Mouse (Mus musculus): ENCODE data around the gene Slit2.

Slit2 gene

DNA sequence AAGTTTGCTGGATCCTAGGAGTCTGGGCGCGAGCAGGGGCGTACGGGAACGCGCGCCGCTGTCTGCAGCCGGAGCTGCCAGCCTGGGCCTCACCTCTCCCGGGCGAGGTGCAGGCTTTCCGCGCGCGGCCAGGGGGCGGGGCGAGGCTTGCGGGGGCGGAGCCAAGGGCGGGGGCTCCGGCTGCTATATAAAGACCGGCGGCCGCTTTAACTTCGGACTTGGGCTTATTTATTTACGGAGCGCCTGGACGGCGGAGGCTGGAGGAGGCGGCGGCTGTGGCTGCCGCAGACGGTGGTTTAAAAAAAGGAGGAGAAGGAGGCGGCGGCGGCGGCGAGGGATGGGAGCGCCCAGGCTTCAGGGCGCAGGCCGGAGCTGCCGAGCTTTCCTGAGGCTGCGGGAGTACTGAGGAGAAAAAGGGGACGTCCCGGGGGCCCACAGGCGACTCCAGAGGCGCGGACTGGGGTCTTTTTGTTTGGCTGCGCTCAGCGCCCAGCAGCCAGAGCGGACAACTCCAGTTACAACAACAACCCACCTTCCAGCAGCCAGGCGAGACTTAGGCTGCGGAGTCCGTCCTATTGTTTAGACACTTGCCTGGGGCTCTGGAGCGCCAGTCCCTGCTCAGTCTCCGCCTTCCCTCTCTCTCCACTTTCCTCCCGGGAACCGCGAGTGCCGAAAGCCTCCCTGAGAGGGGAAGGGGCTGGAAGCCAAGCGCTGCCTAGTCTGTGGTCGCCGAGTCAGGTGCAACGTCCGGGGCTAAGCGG, at the start of gene Slit2:
Gene Slit2 (plus strand): TSS at position 198 of the 761 bp plus-strand sequence.
- DNase-seq, result peak; percentile 90 to 94

DNA sequence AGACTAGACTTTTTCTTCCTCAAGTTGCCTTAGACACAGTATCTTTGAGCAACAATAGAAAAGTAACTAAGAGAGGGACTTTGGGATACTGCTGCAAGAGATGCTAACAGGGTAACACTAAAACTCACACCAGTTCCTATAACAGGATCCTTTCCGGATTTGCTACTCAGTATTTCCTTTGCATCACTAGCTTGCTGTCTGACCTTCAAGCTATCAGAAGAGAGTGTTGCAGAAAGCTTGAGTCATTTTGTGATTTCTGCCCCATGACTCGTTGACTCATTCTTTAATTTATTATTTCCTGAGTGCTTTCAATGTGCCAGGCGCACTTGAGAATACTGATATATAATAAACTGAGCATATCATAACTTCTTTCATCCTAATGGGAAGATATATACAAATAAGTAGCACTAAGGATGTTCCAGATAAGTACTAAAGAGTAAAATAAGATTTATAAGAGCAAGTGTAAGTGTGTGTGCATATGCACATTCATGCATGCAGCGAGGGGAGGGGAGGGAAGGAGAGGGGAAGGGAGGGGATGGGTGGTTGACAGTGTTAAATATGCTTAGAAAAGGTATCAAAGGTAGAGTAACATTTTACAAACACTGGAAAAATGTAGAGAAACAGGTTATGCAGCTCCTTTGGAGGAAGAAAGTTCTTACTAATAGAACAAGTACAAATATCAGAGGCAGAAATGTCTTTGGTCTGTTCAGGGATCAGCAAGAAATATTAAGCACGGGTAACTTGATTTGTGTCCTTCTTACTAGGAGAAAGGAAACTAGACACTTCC, 44.2 kb upstream of the Slit2 start:
- DNase-seq, result no peak

DNA sequence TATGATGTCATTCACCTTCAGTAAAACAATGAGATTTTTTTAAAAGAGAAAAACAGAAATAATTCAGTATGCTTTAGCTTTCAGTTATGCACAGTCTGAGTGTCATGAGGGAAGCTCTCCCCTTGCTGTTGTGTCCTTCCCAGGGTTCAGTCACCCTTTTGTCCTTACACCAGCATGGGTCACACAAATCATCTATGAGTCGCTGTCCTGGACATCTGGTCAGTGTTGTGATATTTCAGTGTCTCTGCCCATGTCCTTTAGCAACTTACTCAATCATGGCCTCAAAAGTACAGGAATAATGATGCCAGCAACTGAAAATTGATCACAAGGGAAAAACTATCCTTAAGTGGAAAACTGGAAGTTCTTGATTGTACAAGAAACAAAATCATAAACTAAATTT, 26.5 kb upstream of the Slit2 start:
- DNase-seq, result no peak

DNA sequence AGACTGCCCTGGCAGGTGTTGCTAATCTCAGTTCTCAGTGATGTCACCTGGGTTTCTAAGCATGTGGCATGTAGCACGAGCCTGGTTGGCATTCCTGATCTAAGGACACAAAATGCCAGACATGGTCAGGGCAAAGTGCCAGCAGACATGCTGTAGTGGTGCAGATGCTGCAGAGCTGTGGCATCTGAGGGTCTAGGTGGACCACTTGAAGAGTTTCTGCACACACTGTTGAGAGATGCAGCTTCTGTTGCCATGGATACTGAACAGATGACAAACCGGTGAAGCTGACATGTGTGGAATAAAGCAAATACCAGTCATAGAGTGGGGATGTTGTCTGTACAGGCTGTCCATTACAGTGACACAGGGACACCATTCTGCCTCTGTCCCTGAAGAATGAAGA, 7.1 kb upstream of the Slit2 start:
- DNase-seq, result peak; percentile 28 to 32

DNA sequence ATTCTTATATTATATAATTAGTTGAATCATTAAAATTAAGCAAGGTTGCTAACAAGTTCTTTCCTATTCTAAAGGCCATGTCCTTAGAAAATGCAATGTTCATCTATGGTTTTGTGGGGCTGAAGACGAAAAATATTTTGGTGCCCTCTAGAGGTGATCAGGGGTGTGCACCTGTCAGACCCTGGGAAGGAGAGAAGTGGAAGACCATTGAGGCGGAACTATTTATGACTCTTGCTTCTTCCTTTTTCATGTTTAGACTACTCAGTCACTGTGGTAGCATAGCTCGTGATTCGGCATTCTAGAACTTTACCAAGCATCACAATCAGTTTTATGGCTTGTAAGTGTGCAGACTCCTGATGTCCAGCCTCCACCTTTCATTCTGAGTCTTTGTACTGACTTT, 3.6 kb upstream of the Slit2 start:
- DNase-seq, result peak; percentile 46 to 66

DNA sequence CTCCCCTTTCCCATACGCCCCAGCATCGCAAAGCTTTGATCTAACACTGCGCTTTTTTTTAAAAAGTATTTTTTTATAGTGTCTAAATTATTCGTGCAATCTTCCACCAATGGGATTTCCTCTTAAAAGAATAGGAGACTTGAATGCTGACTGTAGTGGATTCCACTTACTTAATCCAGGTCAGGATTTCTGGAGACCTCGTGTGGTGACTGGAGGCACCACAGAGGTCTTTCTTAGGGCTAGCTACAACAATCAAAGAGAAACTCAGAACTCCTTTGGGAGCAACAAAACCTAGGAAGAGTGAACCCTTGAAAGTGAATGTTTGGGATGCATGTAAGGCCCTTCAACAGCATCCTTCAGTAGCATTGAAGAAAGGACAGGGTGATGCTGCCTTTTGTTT, 2.5 kb upstream of the Slit2 start:
- peak in 1 of 2 experiments; percentile 5 for DNase-seq

DNA sequence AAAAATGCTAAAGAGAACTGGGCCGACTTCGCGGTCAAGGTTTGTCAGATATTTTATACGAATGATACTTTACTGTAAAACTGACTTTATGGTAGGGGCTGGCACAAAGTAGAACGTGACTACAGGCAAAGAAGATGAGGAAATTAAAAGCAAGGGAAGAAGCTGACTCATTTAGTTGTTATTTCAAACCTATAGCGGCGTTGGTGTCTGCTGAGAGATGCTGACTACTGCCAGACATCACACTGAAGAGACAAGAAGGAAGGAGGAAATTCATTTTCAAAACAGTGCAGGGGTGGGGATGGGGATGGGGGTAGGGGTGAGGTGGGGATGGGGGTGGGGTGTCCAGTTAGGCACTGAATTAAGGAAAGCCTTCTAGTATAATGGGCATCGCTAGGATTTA, 987 bp upstream of the Slit2 start:
- no peak for DNase-seq

DNA sequence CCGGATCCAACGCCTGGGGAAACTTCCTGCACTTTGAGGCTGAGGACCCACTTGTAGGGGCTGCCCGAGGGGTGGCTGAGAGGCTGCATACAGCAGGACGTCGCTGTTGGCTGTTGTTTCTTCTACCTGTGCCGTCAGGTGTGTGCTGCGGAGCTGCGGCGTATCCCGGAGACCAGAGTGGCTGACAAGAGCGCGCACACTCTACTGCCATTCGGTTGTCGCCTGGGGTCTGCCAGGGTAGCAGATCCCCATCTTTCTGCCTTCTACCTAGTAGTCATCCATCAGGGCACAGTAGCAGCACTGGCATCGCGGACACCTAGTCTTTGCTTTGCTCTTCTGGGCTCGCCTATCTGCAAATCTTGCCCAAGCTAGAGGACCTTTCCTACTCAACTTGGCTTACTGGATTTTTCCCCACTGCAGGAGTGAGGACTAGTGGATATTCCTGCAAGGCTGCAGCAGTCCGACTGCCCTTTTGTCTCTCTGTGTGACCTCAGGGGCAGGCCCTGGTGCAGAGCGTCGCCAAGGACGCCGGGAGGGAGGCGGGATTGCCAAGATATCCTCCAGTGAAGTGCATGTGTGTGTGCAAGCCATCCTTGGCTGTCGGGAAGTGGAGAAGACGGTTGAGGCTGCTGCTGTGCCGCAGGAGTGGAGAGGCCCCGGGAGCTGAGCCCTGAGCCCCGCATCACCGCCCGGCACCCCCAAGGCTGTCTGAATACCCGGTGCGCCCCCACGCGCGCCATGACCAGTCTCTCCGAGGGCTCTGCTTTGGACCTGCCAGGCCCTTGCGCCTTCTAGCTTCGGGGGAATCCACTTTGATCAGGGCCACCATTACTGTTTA, 1.0 kb downstream of the Slit2 start:
- peak; percentile 24 to 33 for DNase-seq

DNA sequence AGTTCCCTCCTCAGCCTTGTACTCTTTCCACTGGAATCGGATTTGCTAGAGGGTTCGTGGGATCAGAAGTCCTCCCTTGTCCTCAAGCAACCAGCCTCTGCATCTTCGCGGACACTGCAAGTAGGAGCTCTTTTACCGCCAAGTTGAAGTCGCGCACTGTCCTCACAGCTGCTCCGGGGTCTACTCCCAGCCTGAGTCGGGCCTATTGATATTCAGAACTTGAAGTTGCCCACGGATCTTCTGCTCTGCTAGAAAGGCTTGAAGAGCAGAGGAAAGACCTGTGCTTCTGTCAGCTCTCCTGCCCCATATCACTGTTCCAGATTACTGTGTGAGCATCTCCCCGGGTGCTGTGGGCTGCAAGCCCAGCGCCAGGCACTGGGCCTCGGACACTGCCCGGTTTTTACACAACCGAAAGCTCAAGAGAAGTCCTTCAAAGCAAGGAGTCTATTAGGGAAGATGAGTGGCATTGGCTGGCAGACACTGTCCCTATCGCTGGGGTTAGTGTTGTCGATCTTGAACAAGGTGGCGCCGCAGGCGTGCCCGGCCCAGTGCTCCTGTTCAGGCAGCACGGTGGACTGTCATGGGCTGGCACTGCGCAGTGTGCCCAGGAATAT, 1.8 kb downstream of the Slit2 start:
- peak; percentile 21 to 22 for DNase-seq

DNA sequence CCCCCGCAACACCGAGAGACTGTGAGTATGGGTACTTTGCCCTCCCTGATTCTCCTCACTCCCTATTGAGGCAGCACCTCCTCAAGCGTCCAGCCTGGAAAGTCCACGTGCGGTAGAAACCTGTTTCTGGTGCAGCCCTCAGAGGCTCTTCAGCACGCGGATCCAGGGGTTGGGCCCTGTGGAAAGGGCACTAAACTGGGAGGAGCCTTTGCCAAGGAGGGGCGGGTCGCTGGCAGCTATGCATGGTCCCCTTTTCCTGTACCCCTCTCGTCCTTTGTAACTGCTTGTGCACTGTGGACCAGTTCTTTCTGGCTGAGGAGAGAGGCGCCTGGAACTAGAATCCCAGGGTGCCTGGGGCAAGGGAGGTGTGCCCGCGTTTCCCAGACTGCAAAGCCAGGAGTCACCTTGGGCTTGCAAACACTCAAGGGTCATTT, 2.3 kb downstream of the Slit2 start:
- peak; percentile 35 to 42 for DNase-seq

DNA sequence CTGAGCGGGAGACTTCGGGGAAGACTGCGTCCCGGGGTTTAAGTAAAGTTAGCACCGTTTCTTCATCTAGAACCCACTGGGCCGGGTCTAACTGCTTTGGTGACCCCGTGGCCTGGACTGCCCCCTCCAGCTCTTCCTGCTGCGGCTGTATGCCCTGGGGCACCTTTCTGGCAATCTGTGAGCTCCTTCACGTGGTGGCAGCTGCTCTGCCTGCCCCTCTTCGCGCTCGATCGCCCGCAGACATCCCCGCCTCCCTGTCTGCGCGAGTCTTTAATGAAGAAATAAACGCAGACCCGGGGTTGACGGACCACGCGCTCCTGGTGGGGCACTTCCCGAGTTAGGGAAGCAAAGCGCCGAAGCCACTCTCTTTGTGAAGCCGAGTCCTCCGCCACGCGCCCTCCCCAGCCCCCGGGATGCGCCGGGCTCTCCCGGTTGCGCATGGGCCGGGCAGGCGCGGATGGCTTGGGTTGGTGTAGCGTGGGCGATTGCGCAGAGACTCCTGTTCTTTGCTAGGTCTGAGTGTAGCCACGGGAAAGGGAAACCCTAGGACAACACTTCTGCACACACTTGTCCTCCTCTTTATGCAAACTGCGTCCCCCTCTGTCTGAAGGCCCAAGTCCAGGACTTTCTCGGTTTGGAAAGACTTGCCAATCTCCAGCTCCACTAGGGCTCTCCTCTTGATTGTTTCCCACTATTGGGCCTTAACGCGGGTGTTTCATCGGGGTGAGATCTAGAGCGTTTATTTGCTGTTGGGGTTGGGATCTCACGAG, 3.1 kb downstream of the Slit2 start:
- peak; percentile 52 to 62 for DNase-seq

DNA sequence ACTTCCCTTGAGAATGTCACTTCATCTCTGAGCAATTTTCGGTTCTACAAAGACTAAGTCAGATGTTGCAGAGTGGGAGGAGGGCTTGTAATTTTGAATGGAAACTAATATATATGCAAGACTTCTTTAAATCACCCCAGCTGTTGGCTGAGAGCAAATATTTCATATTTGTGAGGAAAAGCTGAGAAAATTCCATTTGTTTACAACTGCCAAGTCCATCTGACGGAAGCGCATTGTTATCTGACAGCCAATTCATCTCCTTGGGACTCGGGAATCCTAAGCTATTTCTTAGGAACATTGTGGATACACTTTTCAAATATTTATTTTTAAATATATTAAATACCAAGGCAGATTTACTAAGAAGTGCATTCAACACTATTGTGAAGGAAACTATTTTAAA, 8.0 kb downstream of the Slit2 start:
- DNase-seq, result no peak

DNA sequence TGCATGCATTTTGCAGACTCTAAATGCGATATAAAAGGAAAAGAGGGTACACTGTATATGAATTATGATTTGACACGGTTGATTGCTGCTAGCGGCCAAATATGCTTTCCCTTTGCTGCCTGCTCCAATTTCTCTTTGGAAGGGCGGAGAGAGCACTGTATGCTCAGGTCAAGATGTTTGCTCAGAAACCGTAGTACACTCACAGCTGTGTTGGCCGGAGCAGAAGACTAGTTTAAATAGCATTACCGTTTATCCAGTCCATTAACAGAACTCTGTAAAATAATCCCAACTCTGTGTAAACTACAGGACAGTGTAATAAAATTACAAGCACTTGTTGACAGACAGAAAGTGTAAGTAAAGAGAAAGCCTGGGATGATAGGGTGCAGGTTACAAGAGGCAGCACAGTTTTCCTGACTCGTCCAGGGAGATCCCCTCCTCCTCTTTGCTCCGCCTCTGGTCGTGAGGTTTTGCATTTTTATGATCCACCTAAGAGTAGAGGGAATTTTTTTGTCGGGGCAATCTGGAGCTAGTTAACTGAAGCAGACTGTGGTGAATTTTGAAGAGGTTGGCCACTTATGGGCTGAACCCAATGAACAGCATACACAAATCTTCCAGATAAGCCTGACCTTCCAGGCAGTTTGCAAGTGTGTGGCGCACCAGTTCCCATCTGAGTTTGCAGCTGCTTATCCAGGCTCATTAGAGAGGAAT, 20.9 kb downstream of the Slit2 start:
- DNase-seq, result no peak

DNA sequence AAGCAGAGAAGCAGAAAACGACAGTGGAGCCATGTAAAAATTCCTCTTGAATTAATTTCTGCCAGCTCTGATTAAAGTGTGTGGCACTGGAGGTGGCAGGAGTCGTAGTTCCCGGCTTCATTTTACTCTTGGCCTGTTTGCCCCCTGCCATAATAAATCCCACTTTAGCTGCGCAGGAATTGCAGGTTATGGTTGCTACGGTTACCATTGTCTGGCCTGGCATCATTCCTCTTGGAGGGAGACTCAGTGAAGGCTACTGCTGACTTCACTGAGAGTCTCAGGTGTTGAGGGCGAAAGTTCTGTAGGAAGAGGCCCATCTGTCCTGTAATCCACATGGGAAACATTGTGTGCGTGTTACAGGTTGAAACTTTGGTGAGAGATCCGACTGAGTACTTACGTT, 22.6 kb downstream of the Slit2 start:
- DNase-seq, result no peak

DNA sequence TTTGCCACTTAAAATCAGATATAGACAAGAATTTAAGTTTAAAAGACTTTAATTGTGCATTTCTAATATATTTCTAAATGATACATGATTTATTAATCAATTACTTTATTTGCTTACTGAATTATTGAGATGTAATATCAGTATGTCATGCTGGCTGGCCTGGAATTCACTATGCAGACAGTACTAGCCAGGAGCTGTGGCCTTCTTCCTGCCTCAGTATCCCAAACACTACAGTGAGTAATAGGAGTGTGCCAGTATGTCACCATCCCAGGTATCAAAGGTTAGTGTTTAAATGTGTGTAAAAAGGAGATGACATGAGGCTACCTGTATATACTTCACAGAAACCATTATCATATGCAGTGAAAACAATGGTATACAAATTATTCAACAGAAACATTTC, 23.1 kb downstream of the Slit2 start:
- no peak for DNase-seq

DNA sequence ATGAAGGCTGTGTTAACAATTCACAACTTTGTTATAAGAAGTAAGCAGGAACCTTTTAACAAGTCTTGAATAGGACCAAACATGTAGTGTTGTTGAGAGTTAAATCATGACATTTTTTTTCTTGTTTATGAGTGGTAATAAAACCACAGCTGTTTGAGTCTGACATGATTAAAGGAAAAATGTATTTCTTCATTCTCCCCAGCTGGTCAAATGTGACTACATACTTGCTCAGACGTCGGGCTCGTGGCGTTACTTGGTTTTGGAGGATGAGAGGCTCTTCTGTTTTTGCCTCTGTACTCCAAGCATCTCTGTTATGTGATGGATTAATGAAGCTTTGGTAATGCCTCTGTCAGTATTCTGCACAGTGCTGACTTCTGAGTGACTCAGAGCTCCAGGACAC, 40.5 kb downstream of the Slit2 start:
- no peak for DNase-seq

DNA sequence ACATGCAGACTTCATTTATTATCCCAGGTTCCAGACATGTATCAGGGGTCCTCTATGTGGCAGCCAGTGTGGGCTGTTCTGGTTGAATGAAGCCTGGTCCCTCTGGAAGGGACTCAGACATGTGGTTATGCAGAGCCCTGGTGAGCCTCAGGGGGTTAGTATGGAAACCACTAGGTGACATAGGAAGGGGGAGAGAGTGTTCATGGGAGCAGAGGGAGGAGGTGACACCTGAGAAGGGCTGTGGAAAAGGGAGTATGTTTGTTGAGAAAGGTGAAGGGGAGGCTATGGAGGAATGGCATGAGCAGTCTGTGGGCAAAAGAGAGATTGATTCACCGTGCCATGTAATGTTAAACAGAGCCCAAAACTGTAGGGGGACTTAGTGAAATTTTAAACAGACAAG, 51.9 kb downstream of the Slit2 start:
- no peak for DNase-seq

DNA sequence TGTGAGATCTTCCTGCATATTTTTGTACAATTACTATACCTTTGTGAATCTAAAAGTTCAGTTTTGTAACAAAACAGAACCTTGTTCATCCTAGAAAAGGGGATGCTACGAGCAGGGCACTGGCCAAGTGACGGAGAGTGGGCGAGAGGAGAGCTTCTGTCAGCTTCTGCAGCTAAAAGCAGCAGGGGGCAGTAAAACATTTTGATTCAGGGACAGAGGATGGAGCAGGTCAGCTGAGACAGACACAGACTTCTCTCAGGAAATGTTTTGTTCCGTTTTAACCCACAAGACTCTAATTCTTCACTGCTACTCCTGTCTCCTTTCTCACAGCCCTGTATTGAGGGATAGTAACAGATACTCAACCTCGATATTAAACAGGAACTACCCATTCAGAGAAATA, 55.1 kb downstream of the Slit2 start:
- DNase-seq, result peak; percentile 47 to 49

DNA sequence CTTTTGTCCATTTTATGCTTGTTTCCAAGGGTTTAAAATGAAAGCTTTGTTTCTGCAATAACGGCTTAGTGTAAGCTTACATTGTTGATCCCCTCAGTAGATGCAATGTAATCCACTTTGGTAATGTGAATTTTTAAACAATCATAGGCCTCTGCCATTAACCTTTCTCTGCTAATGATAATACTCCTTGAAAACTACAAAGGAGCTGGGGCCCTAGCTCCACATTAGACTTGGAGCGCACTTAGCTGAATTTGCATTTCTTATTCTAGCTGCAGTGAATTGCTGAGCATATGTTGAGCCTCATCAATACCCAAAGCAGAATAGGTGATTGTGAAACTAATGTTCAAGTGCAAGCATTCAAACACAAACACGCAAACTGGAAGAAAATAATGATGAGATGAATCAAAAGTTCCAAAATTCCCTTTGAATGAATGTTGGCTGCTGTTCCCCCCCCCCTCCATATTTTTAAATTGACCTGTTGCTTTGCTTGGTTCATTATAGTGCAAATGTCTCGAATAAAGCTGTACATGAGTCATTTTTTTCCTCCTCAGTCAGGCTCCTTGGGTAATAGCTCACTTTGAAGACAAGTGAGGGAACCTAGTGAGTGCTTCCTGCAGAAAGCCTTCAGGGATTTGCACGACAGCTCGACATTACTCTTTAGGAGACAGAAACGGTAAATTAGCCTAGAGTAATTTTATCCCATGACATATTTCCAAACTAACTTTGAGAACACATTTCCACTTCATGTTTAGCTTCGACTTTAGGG, 66.2 kb downstream of the Slit2 start:
- DNase-seq, result no peak

DNA sequence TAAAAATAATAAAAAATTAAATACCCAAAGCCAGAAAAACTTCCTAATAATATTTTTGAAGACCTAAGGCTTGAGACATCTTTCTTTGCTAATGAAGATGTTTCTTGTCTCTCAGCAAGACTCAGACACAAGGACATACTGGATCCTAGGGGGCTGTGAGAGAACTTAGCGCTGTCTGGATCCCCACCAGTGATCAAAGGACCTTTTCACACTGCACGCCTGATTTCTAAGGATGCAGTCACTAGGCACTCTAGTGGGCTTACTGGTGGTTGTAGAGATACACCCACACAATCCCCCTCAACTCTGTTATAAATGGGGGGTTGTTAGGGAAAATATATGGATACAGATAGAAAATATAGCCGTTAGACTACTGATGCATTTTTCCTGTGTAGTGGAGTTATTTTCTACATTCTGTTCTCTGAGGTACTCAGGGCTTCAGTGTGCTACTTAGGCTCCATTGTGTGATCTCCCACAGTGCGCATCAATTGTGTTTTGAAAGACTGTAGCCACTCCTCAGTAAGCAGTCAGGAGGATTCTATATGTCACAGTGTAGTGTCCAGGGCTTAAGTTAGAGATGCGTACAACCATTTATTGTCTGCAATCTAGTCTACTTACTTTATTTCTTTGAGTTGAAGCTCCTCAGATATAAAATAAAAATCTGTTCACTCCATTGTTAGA, 67.8 kb downstream of the Slit2 start:
- DNase-seq, result no peak
